Mouse (Mus musculus) liver, embryonic 11.5 days (tissue): ENCODE measurements around the gene Gm47969. TPM values are rescaled to one million over a fixed set of nuclear protein-coding genes. Genes with fewer than 3 reads are reported as not detected.

Experiments
- ATAC-seq: fragments of 200-750 bp; cut with Nextera tagmentation; replicated peaks from 2 replicates; pipeline ENCODE4 v1.8.0; 2017; ENCODE audit warnings: moderate number of reproducible peaks, mild to moderate bottlenecking, moderate TSS enrichment, moderate library complexity; ENCODE audit not compliant: low FRiP score
- DNase-seq: peaks from one replicate; pipeline ENCODE4 v3.0.0-alpha.2; 2017; ENCODE audit warnings: low spot score
- H3K27ac ChIP-seq: fragments of 300-500 bp; sonication (generic); 2 replicates; pipeline ENCODE4 v1.5.1; 2014; ENCODE audit warnings: mild to moderate bottlenecking, low read depth, low read length, control low read depth
- H3K27me3 ChIP-seq: fragments of 300-500 bp; sonication (generic); replicated peaks from 2 replicates; pipeline ENCODE4 v1.6.1; 2014; ENCODE audit warnings: low read length, mixed read lengths; ENCODE audit not compliant: control insufficient read depth, insufficient read depth
- H3K36me3 ChIP-seq: fragments of 300-500 bp; sonication (generic); 2 replicates; pipeline ENCODE4 v1.6.1; 2014; ENCODE audit warnings: mild to moderate bottlenecking, low read length, moderate library complexity, mixed read lengths; ENCODE audit not compliant: control insufficient read depth, insufficient read depth
- H3K4me1 ChIP-seq: fragments of 300-500 bp; sonication (generic); replicated peaks from 2 replicates; pipeline ENCODE4 v1.6.1; 2014; ENCODE audit warnings: low read length, mixed read lengths; ENCODE audit not compliant: control insufficient read depth, insufficient read depth
- H3K4me2 ChIP-seq: fragments of 300-500 bp; sonication (generic); 2 replicates; pipeline ENCODE4 v1.6.1; 2014; ENCODE audit warnings: mild to moderate bottlenecking, control low read depth, moderate library complexity
- H3K4me3 ChIP-seq: fragments of 300-500 bp; sonication (generic); 2 replicates; pipeline ENCODE4 v1.5.1; 2014; ENCODE audit warnings: low read depth, low read length, control low read depth
- H3K9ac ChIP-seq: fragments of 300-500 bp; sonication (generic); 2 replicates; pipeline ENCODE4 v1.6.1; 2014; ENCODE audit warnings: low read depth, low read length, control low read depth
- H3K9me3 ChIP-seq: fragments of 300-500 bp; sonication (generic); 2 replicates; pipeline ENCODE4 v1.6.1; 2016; ENCODE audit warnings: low read length, inconsistent platforms, mixed read lengths; ENCODE audit not compliant: control insufficient read depth
- WGBS: fragments of 180-500 bp; shearing (Covaris S2); extraction: QIAGEN DNeasy Blood & Tissue Kit; methylation state at CpG from one replicate; pipeline ENCODE4 v1.1.7; 2014; 5-methylcytosine and 5-hydroxymethylcytosine counted together
- polyA plus RNA-seq: library from polyadenylated mRNA; unstranded; fragments of >200 nt; fragmentation: Nextera tagmentation; extraction: Ambion mirVana; gene quantifications from 2 replicates; pipeline ENCODE4 v1.2.1, GENCODE M21; 2014

The Gm47969 gene
- polyA plus RNA-seq, 1 experiment from 2014 or later: not detected

GRCm38 (mm10) chr1:83064851-83065250 is 20.1 kb downstream of the Gm47969 start:
- H3K9ac ChIP-seq: no peak overlapping the region
- DNase-seq (no peak), ATAC-seq (no peak)
- H3K4me3 ChIP-seq: no peak overlapping the region
- no peak overlapping the region for H3K27ac ChIP-seq
- no peak overlapping the region for H3K4me2 ChIP-seq
- no peaks in the 10 kb centered on the region for H3K9me3 ChIP-seq
- H3K36me3 ChIP-seq: no peaks in the 10 kb centered on the region
- WGBS: 23% methylated on average over 3 of the region's 3 CpGs
- no peaks in the 10 kb centered on the region for H3K27me3 ChIP-seq
- no peaks in the 10 kb centered on the region for H3K4me1 ChIP-seq

- Histone ChIP-seq H3K4me2 (no peak overlapping the region), H3K36me3 (no peaks in the 10 kb centered on the region)
- no peak for ATAC-seq
Observed at GRCm38 (mm10) chr1:83066577-83066976, 21.8 kb downstream of the Gm47969 start.

GRCm38 (mm10) chr1:83067205-83067604 is 22.5 kb downstream of the Gm47969 start:
- no peaks in the 10 kb centered on the region for H3K27me3 ChIP-seq
- H3K9me3 ChIP-seq: no peaks in the 10 kb centered on the region
- no peaks in the 10 kb centered on the region for H3K4me1 ChIP-seq
- no peaks in the 10 kb centered on the region for H3K36me3 ChIP-seq
- whole genome bisulfite sequencing: 84% methylated on average over 10 of the region's 10 CpGs
- no peak overlapping the region for H3K4me2 ChIP-seq
- no peak overlapping the region for H3K4me3 ChIP-seq
- ATAC-seq (no peak), DNase-seq (no peak)
- no peak overlapping the region for H3K27ac ChIP-seq
- no peak overlapping the region for H3K9ac ChIP-seq

More at GRCm38 (mm10) chr1:83066577-83066976, 21.8 kb downstream of the Gm47969 start:
- WGBS: 92% methylated on average over 4 of the region's 4 CpGs
- H3K27me3 ChIP-seq: no peaks in the 10 kb centered on the region
- H3K9ac ChIP-seq: no peak overlapping the region
- no peak overlapping the region for H3K27ac ChIP-seq
- H3K4me1 ChIP-seq: no peaks in the 10 kb centered on the region
- no peak overlapping the region for H3K4me3 ChIP-seq
- H3K9me3 ChIP-seq: no peaks in the 10 kb centered on the region
- no peak for DNase-seq

DNA sequence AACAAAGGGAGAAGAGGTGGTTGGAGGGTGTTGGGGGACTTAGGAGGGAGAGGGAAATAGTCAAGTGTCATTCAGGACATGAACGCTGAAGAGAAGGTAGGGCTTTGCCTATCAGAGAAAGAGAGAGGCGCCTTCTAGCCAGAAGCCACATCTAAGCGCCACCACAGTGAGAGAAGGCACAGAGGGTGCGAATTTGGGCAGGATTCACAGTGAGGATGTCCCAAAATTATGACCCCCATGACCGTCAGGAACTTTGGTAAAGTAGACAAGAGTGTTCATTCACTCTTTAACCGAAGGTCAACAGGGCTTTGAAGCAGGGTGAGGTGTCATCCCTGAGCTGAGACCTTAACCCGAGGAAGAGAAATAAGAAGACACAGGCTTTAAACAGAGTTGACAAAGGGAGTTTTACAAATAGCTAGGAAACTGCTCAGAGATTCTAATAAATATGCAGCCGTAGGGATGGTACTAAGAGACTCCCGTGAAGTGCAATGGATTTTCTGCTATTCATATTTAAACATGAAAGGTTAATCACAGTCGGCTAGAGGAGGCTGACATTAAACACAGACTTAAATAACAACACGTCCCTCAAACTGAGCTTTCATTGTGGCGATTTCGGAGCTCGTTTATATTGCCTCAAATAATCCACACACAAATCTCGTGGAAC is 30.9 kb downstream of the Gm47969 start:
- no peaks in the 10 kb centered on the region for H3K9me3 ChIP-seq
- H3K4me1 ChIP-seq: no peaks in the 10 kb centered on the region
- ATAC-seq (no peak), DNase-seq (no peak)
- no peak overlapping the region for H3K4me3 ChIP-seq
- no peaks in the 10 kb centered on the region for H3K36me3 ChIP-seq
- no peak overlapping the region for H3K9ac ChIP-seq
- WGBS: 44% methylated on average over 15 of the region's 15 CpGs
- H3K27me3 ChIP-seq: no peaks in the 10 kb centered on the region
- H3K4me2 ChIP-seq: peak overlapping the region; percentile 2; the same call in 1 of the 2 replicates
- no peak overlapping the region for H3K27ac ChIP-seq

DNA sequence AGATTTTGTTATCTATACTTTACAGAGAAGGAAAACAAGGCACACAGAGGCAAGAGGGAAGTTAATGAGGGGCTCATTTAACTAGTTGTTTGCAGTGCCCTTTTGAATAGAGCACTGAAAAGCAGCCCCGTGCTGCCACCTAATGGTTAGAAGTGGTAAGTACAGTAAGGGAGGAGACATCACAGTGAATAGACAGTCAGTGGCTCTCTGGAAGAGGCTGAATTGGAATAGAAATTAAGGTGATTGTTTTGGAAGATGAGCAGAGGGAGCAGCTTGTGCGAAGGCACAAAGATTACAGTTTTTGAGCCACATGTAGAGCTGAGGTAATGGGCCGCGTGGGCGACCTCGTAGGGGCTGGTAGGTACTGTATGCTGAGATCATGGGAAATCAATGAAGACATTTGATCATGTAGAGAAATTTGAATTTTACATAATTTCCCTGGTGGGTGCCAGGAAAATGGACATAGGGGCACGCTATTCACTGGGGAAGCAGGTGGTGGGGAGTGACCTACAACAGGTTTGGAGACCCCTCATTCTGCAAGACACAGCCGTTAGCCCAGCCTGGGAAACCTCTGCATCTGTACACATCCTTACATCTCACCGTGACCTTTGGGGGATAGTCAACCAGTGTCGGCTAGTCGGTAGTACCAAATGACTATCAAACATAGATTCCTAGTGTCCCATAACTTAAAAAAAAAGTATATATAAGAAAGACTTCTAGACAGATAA is 31.6 kb downstream of the Gm47969 start:
- no peaks in the 10 kb centered on the region for H3K27me3 ChIP-seq
- no peak for DNase-seq
- H3K9me3 ChIP-seq: no peaks in the 10 kb centered on the region
- H3K36me3 ChIP-seq: no peaks in the 10 kb centered on the region
- no peak overlapping the region for H3K9ac ChIP-seq
- no peaks in the 10 kb centered on the region for H3K4me1 ChIP-seq
- H3K4me2 ChIP-seq: peak overlapping the region; percentile 2; the same call in 1 of the 2 replicates
- WGBS: 47% methylated on average over 11 of the region's 11 CpGs
- no peak overlapping the region for H3K4me3 ChIP-seq
- H3K27ac ChIP-seq: no peak overlapping the region
- peak; percentile 60 for ATAC-seq

DNA sequence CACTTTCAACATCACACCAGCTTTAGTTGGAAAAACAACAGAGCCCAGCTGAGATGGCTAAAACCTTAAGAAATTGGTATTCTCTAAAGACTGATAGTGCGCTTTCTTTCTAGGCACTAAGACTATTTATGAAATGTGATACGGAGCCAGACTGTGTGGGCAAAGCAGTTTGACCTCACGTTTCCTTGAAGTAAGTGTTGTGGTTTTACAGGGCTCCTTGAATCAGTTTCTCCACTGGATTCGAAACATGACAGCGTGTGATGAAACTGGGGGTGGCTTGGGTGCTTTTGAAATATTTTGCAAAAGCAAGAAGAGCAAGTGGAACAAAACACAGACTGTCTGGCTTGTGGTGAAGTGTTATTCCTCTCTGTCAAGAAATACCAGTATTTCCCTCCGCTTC is 32.3 kb downstream of the Gm47969 start:
- H3K9ac ChIP-seq: no peak overlapping the region
- no peak overlapping the region for H3K4me2 ChIP-seq
- H3K4me3 ChIP-seq: no peak overlapping the region
- H3K36me3 ChIP-seq: no peaks in the 10 kb centered on the region
- no peaks in the 10 kb centered on the region for H3K4me1 ChIP-seq
- ATAC-seq (no peak), DNase-seq (no peak)
- no peaks in the 10 kb centered on the region for H3K27me3 ChIP-seq
- H3K27ac ChIP-seq: no peak overlapping the region
- WGBS: 66% methylated on average over 6 of the region's 6 CpGs
- H3K9me3 ChIP-seq: no peaks in the 10 kb centered on the region

GRCm38 (mm10) chr1:83084790-83085189 is 40.1 kb downstream of the Gm47969 start:
- DNase-seq (no peak), ATAC-seq (no peak)
- H3K9ac ChIP-seq: no peak overlapping the region
- no peak overlapping the region for H3K27ac ChIP-seq
- no peaks in the 10 kb centered on the region for H3K36me3 ChIP-seq
- H3K4me1 ChIP-seq: no peaks in the 10 kb centered on the region
- 74% methylated on average over 2 of the region's 2 CpGs for WGBS
- H3K27me3 ChIP-seq: no peaks in the 10 kb centered on the region
- no peaks in the 10 kb centered on the region for H3K9me3 ChIP-seq
- no peak overlapping the region for H3K4me2 ChIP-seq
- H3K4me3 ChIP-seq: no peak overlapping the region

GRCm38 (mm10) chr1:83091268-83091667 is 46.5 kb downstream of the Gm47969 start:
- H3K4me1 ChIP-seq: no peaks in the 10 kb centered on the region
- no peak for ATAC-seq
- no peak overlapping the region for H3K4me2 ChIP-seq
- H3K9me3 ChIP-seq: no peaks in the 10 kb centered on the region
- no peak overlapping the region for H3K27ac ChIP-seq
- 54% methylated on average over 3 of the region's 3 CpGs for WGBS
- H3K27me3 ChIP-seq: no peaks in the 10 kb centered on the region
- H3K9ac ChIP-seq: no peak overlapping the region
- H3K4me3 ChIP-seq: no peak overlapping the region
- DNase-seq: no peak
- no peaks in the 10 kb centered on the region for H3K36me3 ChIP-seq
